Mouse (Mus musculus): ENCODE data around the gene Tesc.

Tesc gene

GRCm38 (mm10) chr5:118027698-118028190 lies at the start of gene Tesc:
Tesc (plus strand) TSS chr5:118027743.
- DNase-seq: peak; percentile 55

GRCm38 (mm10) chr5:117978159-117978697 lies 49.3 kb upstream of the Tesc start:
- DNase-seq: no peak

- DNase-seq: no peak
Measured at GRCm38 (mm10) chr5:117979082-117979481, 48.5 kb upstream of the Tesc start.

- DNase-seq: no peak
Measured at GRCm38 (mm10) chr5:117980921-117981320, 46.6 kb upstream of the Tesc start.

GRCm38 (mm10) chr5:117981943-117982342 lies 45.6 kb upstream of the Tesc start:
- no peak for DNase-seq

GRCm38 (mm10) chr5:117986327-117986726 lies 41.2 kb upstream of the Tesc start:
- no peak for DNase-seq

- DNase-seq: no peak
Measured at GRCm38 (mm10) chr5:117987891-117988290, 39.7 kb upstream of the Tesc start.

GRCm38 (mm10) chr5:117988367-117988766 lies 39.2 kb upstream of the Tesc start:
- no peak for DNase-seq

- DNase-seq: no peak
Measured at GRCm38 (mm10) chr5:117989773-117990172, 37.8 kb upstream of the Tesc start.

GRCm38 (mm10) chr5:117990957-117991356 lies 36.6 kb upstream of the Tesc start:
- no peak for DNase-seq

- peak; percentile 30 for DNase-seq
Measured at GRCm38 (mm10) chr5:117993550-117993949, 34.0 kb upstream of the Tesc start.

- no peak for DNase-seq
Measured at GRCm38 (mm10) chr5:117995372-117995901, 32.1 kb upstream of the Tesc start.

- no peak for DNase-seq
Measured at GRCm38 (mm10) chr5:117995911-117996310, 31.6 kb upstream of the Tesc start.

GRCm38 (mm10) chr5:117996581-117996980 lies 31.0 kb upstream of the Tesc start:
- no peak for DNase-seq

GRCm38 (mm10) chr5:117997434-117997970 lies 30.0 kb upstream of the Tesc start:
- no peak for DNase-seq

GRCm38 (mm10) chr5:117999061-117999460 lies 28.5 kb upstream of the Tesc start:
- no peak for DNase-seq

GRCm38 (mm10) chr5:117999584-117999983 lies 28.0 kb upstream of the Tesc start:
- peak; percentile 38 for DNase-seq

- DNase-seq: no peak
Measured at GRCm38 (mm10) chr5:118002059-118002458, 25.5 kb upstream of the Tesc start.

- DNase-seq: peak; percentile 57
Measured at GRCm38 (mm10) chr5:118004619-118005018, 22.9 kb upstream of the Tesc start.

GRCm38 (mm10) chr5:118005728-118006127 lies 21.8 kb upstream of the Tesc start:
- DNase-seq: no peak

GRCm38 (mm10) chr5:118008344-118008743 lies 19.2 kb upstream of the Tesc start:
- no peak for DNase-seq

GRCm38 (mm10) chr5:118010872-118011271 lies 16.7 kb upstream of the Tesc start:
- DNase-seq: no peak

- DNase-seq: no peak
Measured at GRCm38 (mm10) chr5:118011796-118012195, 15.7 kb upstream of the Tesc start.

- DNase-seq: no peak
Measured at GRCm38 (mm10) chr5:118015028-118015427, 12.5 kb upstream of the Tesc start.

- no peak for DNase-seq
Measured at GRCm38 (mm10) chr5:118015669-118016068, 11.9 kb upstream of the Tesc start.
